Mouse (Mus musculus) hindbrain, embryonic 13.5 days (tissue): ENCODE results near the gene Arhgef10l. TPM values are rescaled to one million over a fixed set of nuclear protein-coding genes. Genes with fewer than 3 reads are reported as not detected.
"Not testable (repeated sequence)": the region's sequence is repeated elsewhere in the genome, so short reads cannot be mapped to it uniquely, and the experiment has no call there.

Source experiments
- ATAC-seq: fragments of 200-750 bp; cut with Nextera tagmentation; 2 replicates; pipeline ENCODE4 v1.8.0; 2017; ENCODE audit warnings: moderate TSS enrichment; ENCODE audit not compliant: low FRiP score
- H3K27ac ChIP-seq: fragments of 300-500 bp; sonication (generic); 2 replicates; pipeline ENCODE4 v1.5.1; 2015; ENCODE audit warnings: inconsistent platforms, mild to moderate bottlenecking, moderate library complexity
- H3K27me3 ChIP-seq: fragments of 300-500 bp; sonication (generic); 2 replicates; pipeline ENCODE4 v1.6.1; 2015; ENCODE audit warnings: mild to moderate bottlenecking, inconsistent platforms
- H3K36me3 ChIP-seq: fragments of 300-500 bp; sonication (generic); 2 replicates; pipeline ENCODE4 v1.6.1; 2015; ENCODE audit warnings: mild to moderate bottlenecking, inconsistent platforms
- H3K4me1 ChIP-seq: fragments of 300-500 bp; sonication (generic); replicated peaks from 2 replicates; pipeline ENCODE4 v1.6.1; 2015; ENCODE audit warnings: inconsistent platforms
- H3K4me2 ChIP-seq: fragments of 300-500 bp; sonication (generic); 2 replicates; pipeline ENCODE4 v1.6.1; 2015; ENCODE audit warnings: inconsistent platforms, mild to moderate bottlenecking, moderate library complexity
- H3K4me3 ChIP-seq: fragments of 300-500 bp; sonication (generic); 2 replicates; pipeline ENCODE4 v1.5.1; 2015; ENCODE audit warnings: mild to moderate bottlenecking, inconsistent platforms
- H3K9ac ChIP-seq: fragments of 300-500 bp; sonication (generic); 2 replicates; pipeline ENCODE4 v1.6.1; 2015; ENCODE audit warnings: mild to moderate bottlenecking, inconsistent platforms
- H3K9me3 ChIP-seq: fragments of 300-500 bp; sonication (generic); 2 replicates; pipeline ENCODE4 v1.6.1; 2016; ENCODE audit warnings: inconsistent platforms
- WGBS: fragments of 180-500 bp; shearing (Covaris S2); methylation state at CpG from one replicate; pipeline ENCODE4 v1.1.7; 2015; 5-methylcytosine and 5-hydroxymethylcytosine counted together
- polyA plus RNA-seq: library from polyadenylated mRNA; unstranded; fragments of >200 nt; fragmentation: Nextera tagmentation; extraction: Ambion mirVana; gene quantifications from 2 replicates; pipeline ENCODE4 v1.2.1, GENCODE M21; 2015

Gene Arhgef10l
- polyA plus RNA-seq, 1 experiment from 2014 or later, result 23.2 TPM

DNA sequence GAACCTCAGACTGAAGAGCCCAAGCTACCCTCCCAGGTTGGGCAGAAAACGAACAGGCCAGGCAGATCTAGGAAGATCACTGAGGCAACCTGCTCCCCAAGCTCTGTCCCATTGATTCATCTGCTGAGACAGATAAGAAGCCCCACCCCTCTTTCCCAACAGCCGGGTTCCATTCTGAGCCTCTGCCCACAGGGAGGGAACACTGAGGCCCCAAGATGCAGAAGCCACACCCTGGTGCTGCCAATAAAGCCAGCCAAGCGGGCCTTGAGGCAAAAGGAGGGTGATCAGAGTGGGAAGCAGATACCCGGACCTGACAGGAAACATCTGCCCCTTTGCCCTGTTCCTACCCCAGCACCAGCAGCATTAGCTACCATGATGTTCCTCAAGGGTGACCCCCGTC is 81.6 kb downstream of the Arhgef10l start:
- Histone ChIP-seq H3K9ac (no peak overlapping the region), H3K36me3 (peaks cover 93% of the 10 kb centered on the region), H3K27ac (no peak overlapping the region), H3K4me2 (no peak overlapping the region), H3K4me3 (no peak overlapping the region), H3K9me3 (no peaks in the 10 kb centered on the region), H3K27me3 (no peaks in the 10 kb centered on the region), H3K4me1 (peaks cover 13% of the 10 kb centered on the region)
- ATAC-seq, result no peak
- 81% methylated on average over 5 of the region's 5 CpGs for WGBS

DNA sequence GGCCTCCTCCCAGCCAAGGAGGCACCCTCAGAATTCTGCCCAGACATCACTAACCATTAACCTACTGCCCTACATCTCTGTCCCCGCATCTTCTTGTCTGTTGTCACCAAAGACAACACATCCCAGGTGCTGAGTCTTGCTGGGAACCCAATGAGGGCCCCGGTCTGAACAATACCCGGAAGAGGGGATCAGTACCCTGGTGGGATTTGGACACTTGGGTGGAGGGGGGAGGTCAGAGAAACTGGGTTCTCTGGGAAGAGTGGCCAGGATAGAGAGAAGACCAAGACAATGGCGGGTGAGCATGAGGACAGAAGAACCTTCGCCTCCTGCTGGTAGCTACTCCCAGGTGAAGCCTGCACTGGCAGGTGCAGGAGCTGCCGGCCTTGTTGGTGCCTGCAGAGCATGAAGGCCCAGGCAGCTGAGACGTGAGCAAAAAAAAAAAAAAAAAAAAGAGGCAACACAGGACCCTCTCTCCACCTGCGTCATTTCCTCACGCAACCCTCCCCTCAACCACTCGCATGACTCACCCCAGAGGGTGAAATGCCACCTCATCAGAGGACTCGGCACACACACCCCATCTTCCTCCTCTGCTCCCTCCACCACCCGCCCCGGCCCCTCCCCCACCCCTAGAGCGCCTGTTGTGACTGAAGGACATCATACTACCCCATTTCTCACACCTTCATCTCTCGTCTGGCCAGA is 83.3 kb downstream of the Arhgef10l start:
- Histone ChIP-seq H3K36me3 (peaks cover 93% of the 10 kb centered on the region), H3K4me2 (no peak overlapping the region), H3K27ac (no peak overlapping the region), H3K9ac (no peak overlapping the region), H3K9me3 (no peaks in the 10 kb centered on the region), H3K4me1 (peaks cover 13% of the 10 kb centered on the region), H3K27me3 (no peaks in the 10 kb centered on the region), H3K4me3 (no peak overlapping the region)
- no peak for ATAC-seq
- 86% methylated on average over 13 of the region's 15 CpGs for WGBS

DNA sequence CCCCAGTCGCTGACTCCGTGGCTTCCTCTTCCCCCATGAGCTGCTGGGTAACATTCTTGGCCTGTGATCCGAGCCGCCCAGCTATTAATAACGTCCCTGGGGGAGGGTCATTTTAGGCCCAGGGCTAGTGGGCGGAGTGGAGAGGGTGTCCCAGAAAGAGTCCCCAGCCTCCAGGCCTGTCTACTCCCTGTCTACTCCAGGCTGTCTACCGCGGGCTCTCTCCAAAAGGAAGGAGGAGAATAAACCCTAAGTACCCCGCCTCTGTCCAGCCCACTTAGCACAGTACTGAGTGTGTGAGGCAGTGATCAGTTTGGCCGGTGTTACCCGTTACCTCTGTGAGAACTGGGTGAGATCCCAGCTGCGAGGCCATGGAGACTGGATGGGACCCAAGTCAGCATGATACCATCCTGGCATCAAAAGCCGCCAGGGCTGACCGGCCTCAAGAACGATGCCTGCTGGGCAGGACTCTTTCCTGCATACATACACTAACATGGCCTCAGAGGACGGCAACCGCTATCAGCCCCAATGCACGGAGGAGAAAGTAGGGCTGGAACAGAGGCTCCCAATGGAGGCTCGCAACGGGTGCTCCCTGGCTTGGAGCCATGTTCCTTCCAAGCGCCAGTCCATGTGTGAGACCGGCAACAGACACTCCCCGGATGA is 84.0 kb downstream of the Arhgef10l start:
- Histone ChIP-seq H3K9ac (no peak overlapping the region), H3K27me3 (no peaks in the 10 kb centered on the region), H3K4me1 (peaks cover 13% of the 10 kb centered on the region), H3K36me3 (peaks cover 97% of the 10 kb centered on the region), H3K4me2 (no peak overlapping the region), H3K9me3 (no peaks in the 10 kb centered on the region), H3K27ac (peak overlapping the region; percentile 44; the same call in 1 of the 2 replicates), H3K4me3 (no peak overlapping the region)
- WGBS, result 77% methylated on average over 23 of the region's 23 CpGs
- no peak for ATAC-seq

DNA sequence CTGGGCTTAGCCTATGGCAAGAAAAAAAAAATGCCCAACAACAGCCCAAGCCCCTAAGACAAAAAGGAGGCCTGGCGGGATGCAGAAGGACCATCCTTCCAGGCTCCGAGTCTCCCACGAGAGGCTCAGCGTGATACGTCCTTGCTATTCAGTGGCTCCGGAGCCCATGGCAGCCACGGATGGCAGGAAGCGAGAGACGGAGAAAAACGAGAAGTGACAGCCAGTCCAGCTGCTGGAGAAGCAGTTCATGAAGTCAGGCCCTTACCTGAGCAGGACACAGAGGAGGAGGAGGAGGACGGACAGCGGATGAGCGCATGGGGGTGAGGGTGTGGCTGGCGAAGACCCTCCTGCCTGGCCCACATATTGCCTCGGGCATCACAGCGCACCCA is 84.5 kb downstream of the Arhgef10l start:
- Histone ChIP-seq H3K27me3 (no peaks in the 10 kb centered on the region), H3K36me3 (peaks cover 97% of the 10 kb centered on the region), H3K4me2 (no peak overlapping the region), H3K9ac (0 out of 2 replicates have a peak overlapping the region, but pooled peaks have one; percentile 2), H3K27ac (peak overlapping the region; percentile 44; the same call in 1 of the 2 replicates), H3K9me3 (no peaks in the 10 kb centered on the region), H3K4me1 (peaks cover 13% of the 10 kb centered on the region), H3K4me3 (no peak overlapping the region)
- WGBS, result 81% methylated on average over 16 of the region's 16 CpGs
- ATAC-seq, result no peak

DNA sequence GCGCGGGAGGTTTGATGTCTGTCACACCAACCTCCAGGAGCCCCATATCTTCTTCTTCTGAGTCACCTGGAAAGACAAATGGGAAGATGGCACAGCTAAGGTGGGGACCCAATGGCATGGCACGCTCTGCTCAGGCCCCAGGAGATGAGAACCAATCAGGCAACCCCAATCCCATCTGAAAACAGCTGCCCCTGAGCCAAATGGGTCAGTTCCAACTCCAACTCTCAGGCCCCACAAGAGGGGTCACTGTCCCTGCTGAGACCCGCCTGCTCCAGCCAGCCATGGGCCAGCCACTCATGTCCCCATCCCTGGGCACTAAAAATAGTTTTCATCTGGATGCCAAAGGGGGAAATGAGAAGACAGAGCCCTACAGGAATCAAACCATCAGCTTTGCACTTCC is 84.9 kb downstream of the Arhgef10l start:
- ATAC-seq, result no peak
- Histone ChIP-seq H3K9ac (0 out of 2 replicates have a peak overlapping the region, but pooled peaks have one; percentile 2), H3K36me3 (peaks cover 99% of the 10 kb centered on the region), H3K27me3 (no peaks in the 10 kb centered on the region), H3K27ac (peak overlapping the region; percentile 44; the same call in 1 of the 2 replicates), H3K4me2 (no peak overlapping the region), H3K4me3 (no peak overlapping the region), H3K4me1 (peaks cover 13% of the 10 kb centered on the region), H3K9me3 (no peaks in the 10 kb centered on the region)
- 94% methylated on average over 4 of the region's 4 CpGs for WGBS

DNA sequence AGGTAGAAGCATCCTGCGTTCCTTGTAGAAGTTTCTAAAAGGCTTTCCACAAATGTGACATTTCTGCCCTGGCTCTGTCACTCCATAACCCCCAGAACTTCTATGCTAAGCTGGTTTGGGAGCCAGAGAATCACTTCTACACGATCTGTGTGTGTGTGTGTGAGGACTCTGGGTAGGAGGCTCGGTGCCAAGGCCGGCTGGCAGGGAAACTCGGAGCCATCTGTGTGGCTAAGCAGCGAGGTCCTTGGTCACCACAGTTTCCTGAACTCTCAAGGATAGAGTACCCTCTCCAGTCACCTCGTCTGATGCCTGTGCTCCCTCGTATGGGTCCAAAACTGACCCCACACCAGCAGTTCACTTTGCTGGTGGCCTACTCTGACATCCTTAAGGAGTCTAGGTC is 86.2 kb downstream of the Arhgef10l start:
- ATAC-seq, result no peak
- 90% methylated on average over 8 of the region's 8 CpGs for WGBS

DNA sequence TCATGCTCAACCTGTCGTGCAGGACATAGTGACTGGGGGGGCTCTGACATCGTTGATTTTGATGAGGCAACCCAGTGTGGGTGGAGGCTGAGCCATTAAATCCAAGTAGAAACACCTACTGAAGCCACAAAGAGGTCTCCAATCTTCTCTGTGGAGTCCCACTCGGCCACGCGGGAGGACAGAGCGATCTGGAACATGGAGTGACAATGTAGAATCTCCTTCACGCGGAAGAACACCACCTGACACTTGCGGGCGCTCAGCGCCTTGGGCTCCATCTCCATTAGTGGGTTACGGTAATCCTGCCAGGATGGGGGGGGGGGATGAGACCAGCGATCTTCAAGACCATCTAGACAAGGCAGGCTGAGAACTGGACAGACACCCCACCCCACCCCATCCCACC is 86.7 kb downstream of the Arhgef10l start:
- WGBS, result 95% methylated on average over 13 of the region's 13 CpGs
- no peaks in the 10 kb centered on the region for H3K27me3 ChIP-seq

More for the DNA sequence above, 86.2 kb downstream of the Arhgef10l start:
- H3K4me1 ChIP-seq, result peaks cover 13% of the 10 kb centered on the region
- H3K27ac ChIP-seq, result no peak overlapping the region
- H3K9me3 ChIP-seq, result no peaks in the 10 kb centered on the region
- peaks cover 98% of the 10 kb centered on the region for H3K36me3 ChIP-seq
- no peak overlapping the region for H3K9ac ChIP-seq
- no peak overlapping the region for H3K4me3 ChIP-seq
- no peaks in the 10 kb centered on the region for H3K27me3 ChIP-seq
- H3K4me2 ChIP-seq, result no peak overlapping the region

DNA sequence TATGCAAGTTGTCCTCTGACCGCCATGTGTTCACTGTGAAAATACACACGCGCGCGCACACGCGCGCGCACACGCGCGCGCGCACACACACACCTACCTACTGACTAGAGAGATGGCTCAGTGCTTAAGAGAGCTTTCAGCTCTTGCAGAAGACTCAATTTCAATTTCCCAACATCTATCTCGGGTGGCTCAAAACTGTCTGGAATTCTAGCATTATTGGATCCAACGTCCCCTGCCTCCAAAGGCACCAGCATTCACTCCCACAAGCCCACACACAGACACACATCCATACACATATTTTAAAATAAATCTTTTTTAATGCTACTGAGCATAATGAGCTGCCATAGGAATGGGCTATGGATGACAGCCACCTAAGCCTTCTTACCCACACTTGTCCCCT is 89.2 kb downstream of the Arhgef10l start:
- Histone ChIP-seq H3K4me2 (no peak overlapping the region), H3K4me3 (no peak overlapping the region), H3K27ac (no peak overlapping the region), H3K9me3 (no peaks in the 10 kb centered on the region), H3K27me3 (no peaks in the 10 kb centered on the region), H3K9ac (no peak overlapping the region), H3K4me1 (peaks cover 4% of the 10 kb centered on the region), H3K36me3 (peaks cover 99% of the 10 kb centered on the region)
- no peak for ATAC-seq
- 98% methylated on average over 16 of the region's 16 CpGs for WGBS

More for the DNA sequence above, 86.7 kb downstream of the Arhgef10l start:
- Histone ChIP-seq H3K4me3 (no peak overlapping the region), H3K4me1 (peaks cover 13% of the 10 kb centered on the region), H3K4me2 (no peak overlapping the region), H3K27ac (no peak overlapping the region), H3K9me3 (no peaks in the 10 kb centered on the region), H3K36me3 (peaks cover 98% of the 10 kb centered on the region), H3K9ac (no peak overlapping the region)
- no peak for ATAC-seq

DNA sequence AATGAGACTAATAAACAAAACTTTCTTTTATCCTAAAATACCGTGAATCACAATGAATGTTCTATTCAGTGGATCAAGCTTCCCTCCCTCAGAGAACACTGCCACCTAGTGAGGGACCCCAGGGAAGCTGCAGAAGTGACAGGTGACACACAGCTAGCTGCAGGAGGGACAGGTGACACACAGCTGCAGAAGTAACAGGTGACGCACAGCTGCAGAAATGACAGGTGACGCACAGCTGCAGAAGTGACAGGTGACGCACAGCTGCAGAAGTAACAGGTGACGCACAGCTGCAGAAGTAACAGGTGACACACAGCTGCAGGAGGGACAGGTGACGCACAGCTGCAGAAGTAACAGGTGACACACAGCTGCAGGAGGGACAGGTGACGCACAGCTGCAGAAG is 90.9 kb downstream of the Arhgef10l start:
- H3K4me1 ChIP-seq, H3K27ac ChIP-seq, H3K4me3 ChIP-seq, ATAC-seq, H3K9ac ChIP-seq, H3K4me2 ChIP-seq, H3K27me3 ChIP-seq, H3K9me3 ChIP-seq: not testable (repeated sequence)
- peaks cover 95% of the 10 kb centered on the region for H3K36me3 ChIP-seq
- 95% methylated on average over 7 of the region's 7 CpGs for WGBS

DNA sequence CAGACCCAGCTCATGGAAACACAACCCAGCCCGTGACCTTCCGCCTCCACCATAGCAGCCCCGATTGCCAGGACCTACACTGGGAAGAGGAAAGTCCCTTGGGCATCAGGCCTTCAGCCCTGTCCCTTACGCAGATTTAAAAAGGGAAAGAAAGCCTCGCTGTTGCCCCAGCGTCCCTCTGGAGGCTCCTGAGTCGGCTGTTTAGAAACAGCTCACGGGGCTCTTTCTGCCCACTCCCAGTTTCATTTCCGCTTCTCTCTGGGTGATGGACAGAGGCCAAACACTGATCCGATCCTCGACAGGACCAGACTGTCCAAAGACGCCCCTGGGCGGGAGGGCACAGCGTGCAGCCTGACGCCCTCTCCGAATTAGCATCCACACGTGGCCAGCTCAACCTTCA is 93.4 kb downstream of the Arhgef10l start:
- WGBS, result 86% methylated on average over 17 of the region's 17 CpGs
- no peak overlapping the region for H3K4me2 ChIP-seq

DNA sequence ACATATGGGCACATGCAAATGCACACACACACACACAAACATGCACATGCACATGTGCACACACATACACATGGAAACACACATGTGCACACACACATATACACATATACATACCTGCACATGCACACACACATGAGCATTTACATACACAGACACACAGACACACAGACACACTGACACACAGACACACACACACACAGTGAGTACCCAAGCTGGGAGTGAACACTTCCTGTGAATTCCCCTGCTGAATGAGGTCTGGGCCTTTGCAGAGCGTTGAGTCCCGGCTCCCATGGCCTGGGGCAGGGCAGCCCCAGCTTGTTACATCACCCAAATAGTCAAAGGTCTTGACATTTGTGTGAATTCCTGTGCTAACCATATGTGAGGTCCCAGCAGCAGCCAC is 96.4 kb downstream of the Arhgef10l start:
- Histone ChIP-seq H3K4me2 (no peak overlapping the region), H3K27me3 (no peaks in the 10 kb centered on the region), H3K4me3 (no peak overlapping the region), H3K9me3 (no peaks in the 10 kb centered on the region), H3K36me3 (peaks cover 94% of the 10 kb centered on the region), H3K27ac (no peak overlapping the region), H3K9ac (no peak overlapping the region), H3K4me1 (0 out of 2 replicates have a peak, but pooled peaks cover 3% of the 10 kb centered on the region)
- no peak for ATAC-seq
- 83% methylated on average over 2 of the region's 2 CpGs for WGBS

More for the DNA sequence above, 93.4 kb downstream of the Arhgef10l start:
- Histone ChIP-seq H3K9me3 (no peaks in the 10 kb centered on the region), H3K4me3 (no peak overlapping the region), H3K4me1 (no peaks in the 10 kb centered on the region), H3K27me3 (no peaks in the 10 kb centered on the region), H3K27ac (no peak overlapping the region), H3K36me3 (peaks cover 95% of the 10 kb centered on the region), H3K9ac (no peak overlapping the region)
- ATAC-seq, result no peak

DNA sequence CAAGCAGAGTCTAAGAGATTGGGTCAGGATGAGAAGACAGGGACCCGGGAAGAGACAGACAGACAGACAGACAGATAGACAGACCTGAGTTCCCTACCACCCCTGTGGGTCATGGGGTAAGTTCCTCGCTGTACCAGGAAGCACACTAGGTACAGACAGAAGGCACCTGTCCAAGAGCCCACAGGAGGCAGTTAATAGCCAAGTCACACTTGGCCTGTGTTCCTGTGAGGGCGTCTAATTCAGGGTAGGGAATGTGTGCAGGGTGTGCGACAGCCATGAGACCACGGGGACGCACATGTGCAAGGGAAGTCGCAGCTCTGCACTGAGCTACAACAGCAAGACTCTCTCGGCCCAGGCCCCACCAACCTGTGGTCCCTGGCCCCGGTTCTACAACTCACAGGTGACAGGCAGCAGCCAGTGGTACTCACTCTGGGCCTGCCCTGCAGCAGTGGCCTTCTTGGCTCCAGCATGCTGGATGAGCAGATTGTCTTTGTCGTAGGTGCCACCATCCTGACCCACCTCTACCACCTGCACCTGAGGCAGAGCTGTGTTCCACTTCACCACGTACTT is 97.8 kb downstream of the Arhgef10l start:
- peaks cover 94% of the 10 kb centered on the region for H3K36me3 ChIP-seq
- 97% methylated on average over 11 of the region's 11 CpGs for WGBS
- no peaks in the 10 kb centered on the region for H3K9me3 ChIP-seq
- peaks cover 9% of the 10 kb centered on the region; the same call in 1 of the 2 replicates for H3K4me1 ChIP-seq
- H3K27ac ChIP-seq, result no peak overlapping the region
- no peaks in the 10 kb centered on the region for H3K27me3 ChIP-seq
- no peak for ATAC-seq
- H3K4me2 ChIP-seq, result no peak overlapping the region
- no peak overlapping the region for H3K9ac ChIP-seq
- no peak overlapping the region for H3K4me3 ChIP-seq
